Mouse (Mus musculus) embryonic facial prominence, embryonic 10.5 days (tissue): Measurements from ENCODE around the gene 2510002D24Rik. TPM values are rescaled to one million over a fixed set of nuclear protein-coding genes. Genes with fewer than 3 reads are reported as not detected.

ENCODE experiments used
- DNase-seq: peaks from one replicate; pipeline ENCODE4 v3.0.0-alpha.2; 2017; ENCODE audit warnings: low spot score
- H3K27ac ChIP-seq: fragments of 300-500 bp; sonication (generic); replicated peaks from 2 replicates; pipeline ENCODE4 v1.5.1; 2016; ENCODE audit warnings: mild to moderate bottlenecking
- H3K27me3 ChIP-seq: fragments of 300-500 bp; sonication (generic); replicated peaks from 2 replicates; pipeline ENCODE4 v1.6.1; 2016; ENCODE audit warnings: low read depth, mild to moderate bottlenecking; ENCODE audit not compliant: poor library complexity, severe bottlenecking
- H3K36me3 ChIP-seq: fragments of 300-500 bp; sonication (generic); replicated peaks from 2 replicates; pipeline ENCODE4 v1.6.1; 2016; ENCODE audit warnings: mild to moderate bottlenecking, moderate library complexity
- H3K4me1 ChIP-seq: fragments of 300-500 bp; sonication (generic); 2 replicates; pipeline ENCODE4 v1.6.1; 2016
- H3K4me3 ChIP-seq: fragments of 300-500 bp; sonication (generic); 2 replicates; pipeline ENCODE4 v1.5.1; 2016; ENCODE audit warnings: mild to moderate bottlenecking, moderate library complexity
- H3K9me3 ChIP-seq: fragments of 300-500 bp; sonication (generic); 2 replicates; pipeline ENCODE4 v1.6.1; 2016; ENCODE audit warnings: mild to moderate bottlenecking
- WGBS: fragments of 180-500 bp; shearing (Covaris S2); methylation state at CpG from one replicate; pipeline ENCODE4 v1.1.7; 2016; 5-methylcytosine and 5-hydroxymethylcytosine counted together
- polyA plus RNA-seq: library from polyadenylated mRNA; unstranded; fragments of >200 nt; fragmentation: Nextera tagmentation; extraction: Ambion mirVana; gene quantifications from 2 replicates; pipeline ENCODE4 v1.2.1, GENCODE M21; 2016

2510002D24Rik gene
- 32.6 and 34.9 TPM in 2 replicates for polyA plus RNA-seq

DNA sequence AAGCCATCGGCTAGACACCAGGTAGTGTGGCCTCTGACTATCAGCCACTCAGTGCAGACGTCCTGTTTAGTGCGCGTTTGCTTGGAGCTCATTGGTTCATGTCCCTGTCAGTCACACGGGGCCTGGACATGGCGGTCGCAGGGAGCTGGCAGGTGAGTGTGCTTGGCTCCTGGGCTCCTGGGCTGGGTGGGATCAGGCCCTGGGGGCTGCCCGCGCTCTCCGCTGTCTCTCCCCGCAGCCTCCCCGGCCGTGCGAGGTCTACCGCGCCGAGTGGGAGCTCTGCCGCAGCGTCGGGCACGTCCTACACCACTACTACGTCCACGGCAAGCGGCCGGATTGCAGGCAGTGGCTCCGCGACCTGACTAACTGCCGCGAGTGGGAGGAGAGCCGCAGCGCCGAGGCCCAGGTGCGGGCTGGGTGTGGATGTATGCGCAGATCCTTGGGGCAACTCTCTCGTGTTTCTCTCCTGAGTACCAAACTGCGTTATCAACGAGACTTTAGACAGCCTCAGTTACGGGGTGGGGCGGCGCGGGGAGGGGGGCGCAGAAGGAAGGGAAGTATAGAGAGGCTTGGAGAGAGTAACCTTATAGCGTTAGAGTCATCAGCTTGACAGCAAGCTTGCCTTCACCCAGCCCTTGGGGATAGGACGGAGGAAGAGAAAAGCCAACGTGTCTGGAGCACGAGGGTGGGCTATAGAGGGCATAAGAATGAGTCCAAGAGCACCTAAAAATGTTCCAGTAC lies at the start of gene 2510002D24Rik, which contains the start of gene Gm28539:
TSS of gene 2510002D24Rik (plus strand) at position 111 of the 741 bp plus-strand sequence.
TSS of gene Gm28539 (plus strand) at position 117 of the 741 bp plus-strand sequence.
- Histone ChIP-seq H3K27me3 (no peaks in the 10 kb centered on the region), H3K4me1 (peaks cover 5% of the 10 kb centered on the region; the same call in 1 of the 2 replicates), H3K9me3 (no peaks in the 10 kb centered on the region), H3K27ac (peak within 1 kb of the TSS; percentile 91), H3K36me3 (peaks cover 60% of the 10 kb centered on the region), H3K4me3 (peak within 1 kb of the TSS; percentile 95)
- WGBS: under 1% methylated on average over 46 of the region's 46 CpGs
- DNase-seq: peak; percentile 92

- Histone ChIP-seq H3K4me1 (no peaks in the 10 kb centered on the region), H3K27ac (no peak overlapping the region), H3K36me3 (peaks cover 96% of the 10 kb centered on the region), H3K27me3 (no peaks in the 10 kb centered on the region), H3K4me3 (no peak overlapping the region), H3K9me3 (no peaks in the 10 kb centered on the region)
- 94% methylated on average over 10 of the region's 10 CpGs for WGBS
- no peak for DNase-seq
Observed at GRCm38 (mm10) chr16:18786652-18787051, 49.7 kb upstream of the 2510002D24Rik start.

GRCm38 (mm10) chr16:18788627-18789406 lies 47.6 kb upstream of the 2510002D24Rik start:
- Histone ChIP-seq H3K27me3 (no peaks in the 10 kb centered on the region), H3K9me3 (no peaks in the 10 kb centered on the region), H3K36me3 (peaks cover 97% of the 10 kb centered on the region), H3K27ac (no peak overlapping the region), H3K4me3 (no peak overlapping the region), H3K4me1 (no peaks in the 10 kb centered on the region)
- DNase-seq: no peak
- WGBS: 91% methylated on average over 10 of the region's 10 CpGs

- 93% methylated on average over 11 of the region's 11 CpGs for WGBS
- no peak for DNase-seq
- Histone ChIP-seq H3K4me3 (no peak overlapping the region), H3K27ac (no peak overlapping the region), H3K36me3 (peaks cover 99% of the 10 kb centered on the region), H3K27me3 (no peaks in the 10 kb centered on the region), H3K9me3 (no peaks in the 10 kb centered on the region), H3K4me1 (no peaks in the 10 kb centered on the region)
Observed at GRCm38 (mm10) chr16:18795223-18795899, 41.0 kb upstream of the 2510002D24Rik start.

GRCm38 (mm10) chr16:18796645-18797044 lies 39.7 kb upstream of the 2510002D24Rik start:
- no peak for DNase-seq
- H3K4me3 ChIP-seq: no peak overlapping the region
- no peaks in the 10 kb centered on the region for H3K4me1 ChIP-seq
- H3K9me3 ChIP-seq: no peaks in the 10 kb centered on the region
- H3K27ac ChIP-seq: no peak overlapping the region
- 86% methylated on average over 7 of the region's 7 CpGs for WGBS
- no peaks in the 10 kb centered on the region for H3K27me3 ChIP-seq
- peaks cover 99% of the 10 kb centered on the region for H3K36me3 ChIP-seq

GRCm38 (mm10) chr16:18798151-18798550 lies 38.2 kb upstream of the 2510002D24Rik start:
- H3K36me3 ChIP-seq: peaks cover 94% of the 10 kb centered on the region
- H3K9me3 ChIP-seq: no peaks in the 10 kb centered on the region
- no peak overlapping the region for H3K27ac ChIP-seq
- DNase-seq: no peak
- no peaks in the 10 kb centered on the region for H3K4me1 ChIP-seq
- no peaks in the 10 kb centered on the region for H3K27me3 ChIP-seq
- H3K4me3 ChIP-seq: no peak overlapping the region
- WGBS: 89% methylated on average over 5 of the region's 5 CpGs

DNA sequence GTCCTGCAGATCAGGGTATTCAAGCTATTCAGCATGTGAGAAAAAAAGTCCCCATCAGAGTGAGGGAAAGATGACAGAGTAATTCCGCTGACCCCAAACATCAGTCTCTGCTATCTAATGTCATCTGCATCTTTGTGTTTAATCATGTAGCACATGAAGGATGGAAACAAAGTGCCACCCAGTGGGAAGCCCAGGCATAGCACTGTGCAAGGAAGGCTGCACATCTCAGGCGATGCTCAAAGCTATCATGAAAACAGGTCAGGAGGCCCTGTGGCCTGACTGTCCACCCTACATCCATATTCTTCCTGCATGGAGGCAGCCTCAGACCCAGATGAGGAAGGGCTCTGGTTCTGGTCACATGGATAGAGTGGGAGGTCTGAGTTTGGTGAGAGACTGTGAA lies 37.5 kb upstream of the 2510002D24Rik start:
- Histone ChIP-seq H3K27ac (no peak overlapping the region), H3K27me3 (no peaks in the 10 kb centered on the region), H3K4me3 (no peak overlapping the region), H3K9me3 (no peaks in the 10 kb centered on the region), H3K36me3 (peaks cover 91% of the 10 kb centered on the region), H3K4me1 (no peaks in the 10 kb centered on the region)
- WGBS: 79% methylated on average over 2 of the region's 2 CpGs
- DNase-seq: peak; percentile 28

DNA sequence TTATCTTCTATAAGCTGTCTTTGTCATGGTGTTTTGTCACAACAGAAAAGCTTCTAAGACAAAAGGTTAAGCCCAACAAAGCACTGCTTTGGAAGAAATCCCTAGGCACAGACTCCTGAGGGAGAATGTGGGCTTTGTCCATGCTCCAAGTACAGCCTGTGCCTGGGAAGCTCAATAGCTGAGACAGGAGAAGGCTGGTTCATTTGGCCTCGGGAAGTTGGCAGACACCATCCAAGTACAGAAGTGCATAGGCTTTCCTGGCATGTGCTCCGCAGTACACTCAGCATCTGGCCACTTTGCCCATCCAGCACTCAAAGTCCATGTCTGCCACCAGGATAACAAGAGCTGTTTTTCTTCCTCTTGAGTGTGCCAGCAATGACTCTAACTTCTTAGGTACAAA lies 30.6 kb upstream of the 2510002D24Rik start:
- 91% methylated on average over 2 of the region's 2 CpGs for WGBS
- no peak overlapping the region for H3K27ac ChIP-seq
- DNase-seq: no peak
- peaks cover 86% of the 10 kb centered on the region for H3K36me3 ChIP-seq
- H3K4me1 ChIP-seq: peaks cover 7% of the 10 kb centered on the region
- no peak overlapping the region for H3K4me3 ChIP-seq
- H3K27me3 ChIP-seq: no peaks in the 10 kb centered on the region
- H3K9me3 ChIP-seq: no peaks in the 10 kb centered on the region

DNA sequence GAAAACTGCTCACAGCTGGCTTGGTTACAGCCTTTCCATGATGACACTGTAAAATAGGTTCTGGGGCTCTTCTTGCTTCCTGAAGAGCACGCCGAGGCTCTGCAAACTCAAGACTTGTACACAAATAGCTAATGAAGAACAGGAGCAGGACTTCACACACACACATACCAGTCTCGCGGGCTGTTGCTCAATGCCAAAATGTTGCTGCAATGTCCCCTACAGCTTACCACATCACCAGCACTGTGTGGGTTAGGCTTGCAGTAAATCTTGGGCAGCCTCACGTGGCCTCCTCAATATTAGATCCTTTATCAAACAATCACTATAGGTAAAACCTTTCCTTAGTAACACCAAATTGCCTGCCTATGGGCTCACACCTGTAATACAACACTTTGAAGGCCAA lies 27.4 kb upstream of the 2510002D24Rik start:
- no peaks in the 10 kb centered on the region for H3K27me3 ChIP-seq
- DNase-seq: no peak
- 96% methylated on average over 5 of the region's 5 CpGs for WGBS
- no peaks in the 10 kb centered on the region for H3K9me3 ChIP-seq
- H3K4me3 ChIP-seq: no peak overlapping the region
- no peak overlapping the region for H3K27ac ChIP-seq
- H3K36me3 ChIP-seq: peaks cover 63% of the 10 kb centered on the region
- peaks cover 22% of the 10 kb centered on the region for H3K4me1 ChIP-seq

DNA sequence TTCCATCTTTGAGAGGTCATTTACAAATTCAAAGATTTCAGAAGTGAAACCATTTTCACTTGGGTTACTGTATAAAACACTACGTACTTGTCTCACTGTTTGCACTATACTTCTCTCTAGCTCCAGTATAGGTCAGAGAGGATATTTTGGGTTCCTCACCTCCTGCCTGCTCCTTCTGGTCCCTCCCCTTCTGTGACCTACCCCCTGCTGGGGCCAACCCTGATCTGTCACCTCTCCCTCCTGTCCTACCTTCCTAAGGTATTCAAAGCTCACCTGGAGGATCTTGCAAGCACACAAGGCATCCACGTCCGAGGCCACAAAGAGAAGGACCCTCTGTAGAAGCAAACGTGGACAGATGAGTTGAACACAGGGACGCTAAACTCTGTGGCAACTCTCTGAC lies 25.3 kb upstream of the 2510002D24Rik start:
- H3K36me3 ChIP-seq: peaks cover 58% of the 10 kb centered on the region
- no peak for DNase-seq
- WGBS: 9% methylated on average over 5 of the region's 5 CpGs
- H3K4me1 ChIP-seq: peaks cover 22% of the 10 kb centered on the region
- H3K27me3 ChIP-seq: no peaks in the 10 kb centered on the region
- peak overlapping the region; percentile 91 for H3K4me3 ChIP-seq
- H3K27ac ChIP-seq: peak overlapping the region; percentile 88
- H3K9me3 ChIP-seq: no peaks in the 10 kb centered on the region

DNA sequence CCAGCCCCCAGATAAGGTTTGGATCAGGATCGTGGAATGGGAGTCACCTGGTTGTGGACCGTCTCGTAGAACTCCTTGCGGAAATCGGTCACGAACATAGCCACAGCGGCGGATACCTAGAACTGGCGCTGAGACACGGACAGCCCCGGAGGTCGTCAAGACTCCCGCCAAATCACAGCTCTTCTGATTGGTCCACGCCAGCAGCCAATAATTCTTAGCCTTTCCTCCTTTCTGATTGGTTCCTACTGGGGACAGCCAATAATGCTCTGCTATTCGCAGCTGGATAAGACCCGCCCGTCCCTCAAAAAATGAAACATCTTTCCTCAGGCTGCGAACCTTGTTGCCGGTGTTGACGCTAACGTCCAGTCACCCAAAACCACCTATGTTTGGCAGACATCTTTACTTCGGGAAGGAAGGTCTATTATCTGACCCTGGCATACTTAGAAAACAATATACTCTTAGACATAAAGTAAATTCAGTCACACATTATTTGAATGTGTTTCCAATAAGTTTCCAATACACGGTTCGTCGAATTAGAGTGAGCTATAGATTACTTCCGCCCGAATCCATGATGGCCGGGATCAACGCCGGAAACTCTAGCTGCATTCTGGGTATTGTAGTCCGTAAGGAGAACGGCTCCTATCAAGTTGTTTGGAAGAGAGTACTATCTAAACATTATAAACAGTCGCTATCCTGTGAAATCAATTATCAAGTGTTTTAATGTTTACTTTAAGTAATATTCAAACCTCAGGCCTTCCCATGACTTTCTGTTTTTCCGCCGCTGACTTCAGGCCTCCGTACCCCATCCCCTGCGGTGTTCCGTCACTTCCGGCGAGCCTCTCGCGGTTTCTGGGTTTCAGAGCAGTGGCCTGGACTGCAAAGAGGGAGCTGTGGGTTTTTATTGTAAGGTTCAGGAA lies 24.7 kb upstream of the 2510002D24Rik start, which contains the start of the genes Ufd1 and Cdc45:
TSS of gene Ufd1 (plus strand) at position 312 of the 917 bp plus-strand sequence.
TSS of gene Cdc45 (minus strand) at position 520 of the 917 bp plus-strand sequence.
- peaks cover 22% of the 10 kb centered on the region for H3K4me1 ChIP-seq
- peaks cover 58% of the 10 kb centered on the region for H3K36me3 ChIP-seq
- WGBS: under 1% methylated on average over 42 of the region's 42 CpGs
- peak within 1 kb of the TSS; percentile 91 for H3K4me3 ChIP-seq
- H3K27me3 ChIP-seq: no peaks in the 10 kb centered on the region
- no peaks in the 10 kb centered on the region for H3K9me3 ChIP-seq
- DNase-seq: peak; percentile 91
- peak within 1 kb of the TSS; percentile 88 for H3K27ac ChIP-seq
